Mouse (Mus musculus) thymus, adult 2 months (tissue): ENCODE results near the gene Mrps6.

Source experiments
- CTCF ChIP-seq: fragments of 200-500 bp; IDR thresholded peaks from 2 replicates; pipeline ENCODE4 v1.5.1; 2012; ENCODE audit warnings: mild to moderate bottlenecking, control low read depth, low read length, moderate library complexity, borderline replicate concordance; ENCODE audit not compliant: control insufficient read depth, poor library complexity, insufficient read depth; ENCODE audit errors: extremely low read depth
- POLR2A ChIP-seq: fragments of 200-500 bp; IDR thresholded peaks from 2 replicates; pipeline ENCODE4 v1.6.1; 2012; ENCODE audit warnings: mild to moderate bottlenecking, low read length, control low read depth, moderate library complexity; ENCODE audit not compliant: control insufficient read depth, poor library complexity, insufficient read depth; ENCODE audit errors: extremely low read depth

GRCm38 (mm10) chr16:92060213-92060612, 2.1 kb downstream of the Mrps6 start:
- no peak for TF ChIP-seq CTCF
- no peak for TF ChIP-seq POLR2A
